8 mouse cellular contexts compared by ENCODE assay signal in the genomic region with DNA sequence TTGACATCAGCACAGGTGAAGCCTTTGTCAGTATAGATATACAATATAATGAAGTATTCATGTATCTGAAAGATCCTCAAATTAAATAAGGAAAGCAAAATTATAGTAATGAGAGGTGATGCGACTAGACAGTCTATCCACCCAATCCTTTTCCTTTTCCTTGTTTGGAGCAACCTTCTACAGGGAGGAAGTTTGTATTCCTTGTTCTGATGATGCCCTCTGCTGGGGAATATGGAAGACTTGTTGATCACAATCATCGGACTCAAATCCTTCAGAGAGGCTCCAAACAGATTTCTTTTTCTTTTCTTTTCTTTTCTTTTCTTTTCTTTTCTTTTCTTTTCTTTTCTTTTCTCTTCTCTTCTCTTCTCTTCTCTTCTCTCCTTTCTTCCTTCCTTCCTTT.
A peak's percentile ranks its signal among the peaks of the same experiment; 100 is the strongest.
DNase-seq lines count a peak whose midpoint lies in the region; ATAC-seq and TF ChIP-seq lines count a peak whose summit lies in the region.
"Had no signal": no experiment of that assay in that cellular context is flagged by ENCODE, and none has a peak within 500 bp of the region (broad histone marks: within the 10 kb centered on the region; RNA-seq: fewer than 3 reads in every experiment).

No protein-coding gene starts in this region.

- H3K4me1 ChIP-seq in kidney, adult 2 months (ENCODE audit: control insufficient read depth, insufficient read depth, low read length), result no peaks in the 10 kb centered on the region
- no peaks in the 10 kb centered on the region for H3K4me1 ChIP-seq in kidney, embryonic 15.5 days
- H3K4me1 ChIP-seq in forebrain, postnatal 0 days (ENCODE audit: insufficient read depth), result no peaks in the 10 kb centered on the region
- H3K4me1 ChIP-seq: limb, embryonic 13.5 days had no signal

- H3K9me3 ChIP-seq in kidney, embryonic 15.5 days (replicated peaks), result no peaks in the 10 kb centered on the region
- no peaks in the 10 kb centered on the region for H3K9me3 ChIP-seq in forebrain, postnatal 0 days (ENCODE audit: low read length)
- H3K9me3 ChIP-seq: limb, embryonic 13.5 days had no signal

- ATAC-seq in kidney, embryonic 15.5 days (replicated peaks; ENCODE audit: low FRiP score), result no peak; the same call in 1 of the 2 replicates
- ATAC-seq in forebrain, postnatal 0 days, result peak; percentile 68; the same call in 1 of the 2 replicates
- ATAC-seq in megakaryocyte progenitor cell, adult 5-6 weeks (replicated peaks; ENCODE audit: poor library complexity), result no peak

- TF ChIP-seq CTCF in kidney, adult 2 months (conservative IDR thresholded peaks at IDR 0.05; ENCODE audit: insufficient read depth, insufficient read length, low read depth, low read length), result no peak
- TF ChIP-seq CTCF in forebrain, postnatal 0 days (IDR thresholded peaks at IDR 0.05; ENCODE audit: low read depth), result peak; percentile 76

- H3K4me3 ChIP-seq in kidney, adult 2 months (ENCODE audit: insufficient read depth, low read depth, low read length), result no peak overlapping the region
- H3K4me3 ChIP-seq in kidney, embryonic 15.5 days (replicated peaks), result no peak overlapping the region
- no peak overlapping the region for H3K4me3 ChIP-seq in forebrain, postnatal 0 days (ENCODE audit: low read depth, low read length)
- H3K4me3 ChIP-seq: limb, embryonic 13.5 days had no signal

- TF ChIP-seq POLR2A in kidney, adult 2 months (IDR thresholded peaks at IDR 0.05; ENCODE audit: low read depth, low read length), result no peak

- no peak overlapping the region for H3K4me2 ChIP-seq in kidney, embryonic 15.5 days
- no peak overlapping the region for H3K4me2 ChIP-seq in forebrain, postnatal 0 days (ENCODE audit: low read depth)
- H3K4me2 ChIP-seq: limb, embryonic 13.5 days had no signal

- H3K9ac ChIP-seq in kidney, embryonic 15.5 days, result no peak overlapping the region
- no peak overlapping the region for H3K9ac ChIP-seq in forebrain, postnatal 0 days
- H3K9ac ChIP-seq: limb, embryonic 13.5 days had no signal

- H3K27me3 ChIP-seq in kidney, adult 2 months (replicated peaks; ENCODE audit: control insufficient read depth, insufficient read depth, low read length), result no peaks in the 10 kb centered on the region
- H3K27me3 ChIP-seq in kidney, embryonic 15.5 days, result no peaks in the 10 kb centered on the region
- no peaks in the 10 kb centered on the region for H3K27me3 ChIP-seq in forebrain, postnatal 0 days (ENCODE audit: insufficient read depth, low read length)
- H3K27me3 ChIP-seq: limb, embryonic 13.5 days had no signal

- 16% methylated on average over 2 of the region's 2 CpGs for WGBS in kidney, adult 2 months
- 28% methylated on average over 2 of the region's 2 CpGs for WGBS in kidney, embryonic 15.5 days
- WGBS in forebrain, postnatal 0 days, result 15% methylated on average over 2 of the region's 2 CpGs

- DNase-seq in kidney, adult 2 months, result peak; percentile 52
- DNase-seq in right cerebral cortex, postnatal 10 days (ENCODE audit: low spot score in 2 of 2), result peak; percentile 32 to 54
- DNase-seq in right cerebral cortex, postnatal 36 days (ENCODE audit: low spot score in 2 of 2), result no peak
- peak; percentile 74 for DNase-seq in forebrain, postnatal 0 days
- no peak for DNase-seq in urinary bladder, adult 18-20 months (ENCODE audit: low spot score in 2 of 2)

- no peak overlapping the region for H3K27ac ChIP-seq in kidney, adult 2 months (ENCODE audit: insufficient read depth, low read depth, low read length)
- H3K27ac ChIP-seq in kidney, embryonic 15.5 days, result no peak overlapping the region
- H3K27ac ChIP-seq in forebrain, postnatal 0 days (ENCODE audit: low read depth, low read length), result no peak overlapping the region
- H3K27ac ChIP-seq: limb, embryonic 13.5 days had no signal

- H3K36me3 ChIP-seq in kidney, adult 2 months (ENCODE audit: control insufficient read depth, insufficient read depth, low read length), result no peaks in the 10 kb centered on the region
- H3K36me3 ChIP-seq in kidney, embryonic 15.5 days, result no peaks in the 10 kb centered on the region
- H3K36me3 ChIP-seq in forebrain, postnatal 0 days (ENCODE audit: insufficient read depth), result no peaks in the 10 kb centered on the region
- H3K36me3 ChIP-seq: limb, embryonic 13.5 days had no signal

Comparison
In these comparisons a context has a peak if more than half of its experiments do, and no peak if none do; other contexts are left out.
1. DNase-seq: peak in kidney, adult 2 months (single experiment), right cerebral cortex, postnatal 10 days (2 of 2) and forebrain, postnatal 0 days (single experiment); none in right cerebral cortex, postnatal 36 days (0 of 2) and urinary bladder, adult 18-20 months (0 of 2).